Mouse (Mus musculus) large intestine, adult 2 months (tissue): Measurements from ENCODE around the gene L2hgdh. TPM values are rescaled to one million over a fixed set of nuclear protein-coding genes. Genes with fewer than 3 reads are reported as not detected.

Experiments
- DNase-seq: peaks from one replicate; pipeline ENCODE4 v3.0.0-alpha.2; 2012; ENCODE audit warnings: low read depth, low spot score
- WGBS: fragments of 180-500 bp; shearing (Covaris S2); methylation state at CpG from one replicate; pipeline ENCODE4 v1.1.7; 2018; 5-methylcytosine and 5-hydroxymethylcytosine counted together
- polyA plus RNA-seq: library from polyadenylated mRNA; depleted of rRNA; stranded (reverse); fragments of >200 nt; gene quantifications from 2 replicates; pipeline ENCODE4 v1.2.3, GENCODE M21; 2012; rRNA removed

The L2hgdh gene
- polyA plus RNA-seq, 1 experiment = 5.7 TPM

DNA sequence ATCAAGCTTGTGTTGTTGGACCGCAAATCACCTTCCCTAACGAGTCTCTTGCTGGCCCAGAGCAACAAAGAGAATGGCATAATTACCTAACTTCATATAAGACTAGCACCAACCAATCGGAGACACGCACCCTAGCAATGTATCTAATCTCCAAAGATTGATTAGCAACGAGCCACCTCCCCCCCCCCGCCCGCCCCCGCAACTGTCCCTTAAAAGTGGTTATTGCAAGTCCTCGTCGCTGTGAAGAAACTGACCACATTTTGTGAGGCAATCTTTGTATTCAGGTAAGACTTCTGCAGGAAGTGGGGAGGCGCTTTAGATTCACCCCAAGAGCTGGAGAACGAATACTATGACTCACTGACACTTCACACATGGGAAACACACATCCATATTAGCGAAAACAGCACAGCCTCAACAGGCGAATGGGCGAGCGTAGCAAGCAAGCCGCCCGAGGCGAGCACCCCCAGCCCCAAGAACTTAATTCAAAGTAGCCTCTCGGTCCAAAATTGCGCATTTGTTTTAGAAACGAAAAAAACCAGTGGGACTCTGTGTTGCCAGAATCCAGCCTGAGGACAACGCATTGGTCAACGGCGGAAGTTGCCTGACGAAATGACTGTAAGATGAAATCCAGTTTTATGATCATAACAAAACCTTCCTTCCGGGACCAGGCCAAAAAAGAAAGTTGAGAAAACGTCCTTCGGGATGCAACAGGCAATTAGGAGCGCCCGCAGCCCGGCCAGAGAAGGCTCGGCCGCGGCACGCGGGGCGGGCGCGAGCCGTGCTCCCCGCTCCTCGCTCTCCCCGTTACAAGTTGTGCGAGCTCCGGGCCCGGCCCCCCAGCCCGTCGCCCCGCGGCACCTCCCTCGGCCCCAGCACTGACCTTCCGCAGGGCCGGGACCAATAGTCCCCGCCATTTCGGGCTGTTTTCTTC lies 43.8 kb downstream of the L2hgdh start:
- 1% methylated on average over 56 of the region's 56 CpGs for WGBS
- DNase-seq = peak; percentile 38

DNA sequence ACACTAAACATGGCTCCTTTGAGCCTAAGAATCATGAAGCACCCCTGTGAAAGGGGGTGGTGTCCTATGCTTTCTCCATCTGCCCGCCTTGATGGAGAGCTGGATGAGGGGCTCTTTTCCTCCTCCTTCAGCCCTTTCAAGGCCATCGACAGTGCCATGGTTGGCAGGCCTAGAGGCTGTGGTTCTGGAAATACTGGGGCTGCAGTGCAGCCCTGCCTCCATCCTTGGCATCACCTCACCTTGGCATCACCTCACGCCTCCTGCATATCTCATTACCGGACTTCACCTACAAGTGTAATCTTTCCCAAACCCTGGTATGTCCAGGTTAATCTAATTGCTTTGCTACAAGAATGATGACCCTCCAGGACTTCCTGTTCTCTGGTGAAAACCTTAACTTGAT lies 48.5 kb downstream of the L2hgdh start:
- 88% methylated on average over 4 of the region's 4 CpGs for WGBS
- no peak for DNase-seq

DNA sequence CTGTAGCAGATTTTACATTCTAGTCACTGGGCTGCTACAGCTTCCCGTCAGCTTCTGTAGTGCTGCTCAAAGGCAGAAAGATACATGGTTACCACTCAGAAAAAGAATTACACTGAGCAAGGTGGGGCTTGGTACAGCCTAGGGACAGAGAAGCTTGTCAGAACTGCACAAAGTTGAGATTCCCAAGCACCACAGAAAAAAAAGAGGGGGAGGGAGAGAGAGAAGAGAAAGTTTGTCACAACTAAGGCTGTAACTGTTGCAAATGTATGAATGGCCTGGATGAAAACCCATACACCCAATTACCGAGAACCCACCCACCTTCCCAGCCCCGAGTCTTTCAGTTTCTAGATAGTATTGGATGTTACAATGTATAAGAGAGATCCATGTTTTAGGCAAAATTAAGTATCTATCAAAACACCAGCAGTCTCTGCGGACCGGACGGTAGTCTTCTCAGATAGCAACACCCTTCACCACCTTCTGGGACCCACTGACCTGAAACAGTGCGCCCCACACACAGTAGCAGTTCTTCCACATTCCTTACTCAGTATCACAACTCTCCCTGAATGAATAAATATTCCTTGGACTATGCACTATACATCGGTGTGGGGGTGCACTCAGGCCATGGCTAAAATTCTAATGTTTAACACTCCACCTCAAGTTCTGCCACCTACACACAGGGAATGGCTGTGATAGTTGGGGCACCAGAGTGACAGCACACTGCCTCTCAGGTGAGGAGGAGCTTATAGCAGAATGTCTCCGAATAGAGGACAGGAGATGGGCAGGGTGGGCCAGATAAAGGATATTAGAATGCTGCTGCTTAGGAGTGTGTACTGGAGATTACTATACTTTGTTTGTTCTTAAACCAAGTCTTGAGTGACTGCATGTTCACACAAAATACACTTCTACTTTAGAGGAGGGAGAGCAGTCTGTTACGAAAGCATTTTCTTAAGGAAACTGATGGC lies 49.8 kb downstream of the L2hgdh start:
- 85% methylated on average over 10 of the region's 10 CpGs for WGBS
- DNase-seq = no peak

DNA sequence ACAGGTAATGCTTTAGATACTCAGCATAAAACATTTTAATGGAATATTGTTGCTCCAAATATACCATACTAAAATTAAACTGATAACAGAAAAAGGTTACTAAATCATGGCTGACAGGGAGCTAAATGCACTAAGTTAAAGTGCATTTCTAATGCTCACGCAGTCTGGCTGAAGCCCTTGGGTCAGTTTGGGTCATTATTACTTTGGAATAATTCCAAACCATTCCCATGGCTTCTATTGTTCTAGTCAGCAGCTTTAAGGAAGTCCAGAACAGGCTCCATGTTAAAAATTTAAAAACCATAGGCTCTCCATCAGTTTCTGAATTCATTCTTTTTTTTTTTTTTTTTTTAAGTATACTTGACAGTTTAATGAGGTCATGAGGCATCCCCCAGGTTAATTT lies 50.5 kb downstream of the L2hgdh start:
- no peak for DNase-seq
- WGBS = 65% methylated on average over 1 of the region's 1 CpGs

DNA sequence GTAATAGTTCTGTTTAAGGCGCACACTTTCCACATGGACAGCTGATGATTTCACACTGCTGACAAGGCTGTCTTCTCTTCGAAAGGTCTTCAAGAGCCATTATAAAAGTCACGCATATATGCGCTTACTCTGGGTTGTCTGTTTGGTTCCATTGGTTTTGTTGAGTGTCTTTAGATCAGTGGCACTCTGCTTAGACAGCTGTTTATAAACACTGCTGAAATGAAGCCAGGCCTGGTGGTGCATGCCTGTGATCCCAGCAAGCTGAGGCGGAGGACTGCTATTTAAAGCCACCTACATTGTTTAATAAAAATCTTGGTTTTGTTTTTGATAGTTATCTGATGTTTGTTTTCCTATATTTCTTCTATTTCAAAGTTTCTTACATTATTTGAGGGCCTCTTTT lies 58.0 kb downstream of the L2hgdh start:
- 85% methylated on average over 5 of the region's 5 CpGs for WGBS
- DNase-seq = no peak

DNA sequence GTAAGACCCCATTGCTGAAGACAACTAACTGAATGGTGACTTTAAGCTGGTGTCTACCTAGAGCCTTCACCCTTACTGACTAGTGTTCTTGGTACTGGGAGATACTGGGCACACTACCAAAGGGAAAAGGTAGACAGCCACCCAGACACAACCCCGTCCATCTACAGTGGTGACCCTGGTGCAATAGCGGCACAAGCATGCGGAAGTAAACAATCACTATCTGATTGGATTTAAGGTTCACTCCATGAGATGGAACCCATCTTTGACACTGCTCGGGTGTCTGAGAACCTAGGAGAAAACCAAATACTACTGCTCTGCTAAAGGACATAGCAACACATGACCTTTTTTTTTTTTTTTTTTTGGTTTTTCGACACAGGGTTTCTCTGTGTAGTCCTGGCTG lies 63.0 kb downstream of the L2hgdh start:
- WGBS = 95% methylated on average over 5 of the region's 5 CpGs
- no peak for DNase-seq

DNA sequence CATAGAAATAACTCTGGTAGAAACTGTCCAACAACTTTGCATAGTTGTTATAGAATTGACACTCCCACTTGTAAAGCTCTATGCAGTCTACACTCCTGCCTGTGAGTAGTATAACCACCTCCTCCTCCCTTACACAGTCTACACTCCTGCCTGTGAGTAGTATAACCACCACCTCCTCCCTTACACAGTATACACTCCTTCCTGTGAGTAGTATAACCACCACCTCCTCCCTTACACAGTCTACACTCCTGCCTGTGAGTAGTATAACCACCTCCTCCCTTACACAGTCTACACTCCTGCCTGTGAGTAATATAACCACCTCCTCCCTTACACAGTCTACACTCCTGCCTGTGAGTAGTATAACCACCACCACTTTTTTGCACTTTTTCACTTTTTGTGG lies 70.7 kb downstream of the L2hgdh start:
- peak; percentile 14 for DNase-seq

DNA sequence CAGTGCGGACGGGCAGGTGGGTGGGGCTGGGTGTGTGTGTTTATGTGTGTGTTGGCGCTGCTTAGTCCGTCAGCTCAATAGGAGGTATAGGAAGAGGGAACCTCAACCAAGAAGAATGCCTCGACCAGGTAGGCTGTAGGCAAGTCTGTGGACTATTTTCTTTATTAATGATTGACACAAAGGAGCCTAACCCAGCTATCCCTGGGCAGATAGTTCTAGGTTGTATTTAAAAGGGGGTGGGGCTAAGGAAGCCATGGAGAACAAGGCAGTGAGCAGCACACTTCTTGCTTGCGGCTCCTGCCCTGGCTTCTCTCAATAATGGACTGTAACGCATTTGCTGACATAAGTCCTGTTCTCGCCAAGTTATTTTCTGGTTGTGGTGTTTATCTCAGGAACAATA lies 75.2 kb downstream of the L2hgdh start:
- no peak for DNase-seq
- WGBS = 50% methylated on average over 8 of the region's 8 CpGs

DNA sequence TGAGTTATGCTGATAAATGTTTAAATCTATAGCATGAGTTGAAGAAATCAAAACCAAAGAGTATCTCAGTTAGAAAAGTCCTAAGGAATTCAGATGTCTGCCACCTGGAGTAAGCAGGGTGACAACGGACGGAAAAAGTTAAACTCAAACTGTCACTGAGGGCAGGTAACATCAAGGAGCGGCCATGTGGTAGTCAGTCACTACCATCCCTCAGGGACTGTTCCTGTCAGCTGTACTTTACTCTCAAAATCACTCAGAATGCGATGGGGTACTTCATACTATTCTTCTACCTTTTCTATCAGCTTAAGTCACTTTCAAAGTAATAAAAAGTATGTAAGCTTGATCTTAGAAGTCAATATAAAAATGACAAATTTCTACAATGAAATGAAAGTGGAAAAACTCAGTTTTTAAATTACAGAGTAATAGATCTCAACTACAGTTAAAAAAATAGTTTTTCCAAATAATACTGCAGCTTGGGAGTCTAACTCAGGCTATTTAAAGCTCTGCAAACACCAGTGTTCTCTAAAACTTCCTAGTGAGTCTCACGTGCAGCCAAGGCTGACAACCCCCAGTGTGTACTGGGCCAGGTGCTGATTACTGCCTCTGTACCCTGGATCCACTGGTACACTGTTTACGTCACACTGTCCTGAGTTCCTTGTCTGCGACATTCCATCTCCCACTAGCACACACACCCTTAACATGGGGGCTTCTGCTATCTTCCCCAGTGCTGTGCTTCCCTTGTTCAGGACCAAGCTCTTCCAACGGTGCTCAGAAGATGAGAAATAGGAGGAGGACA lies 78.7 kb downstream of the L2hgdh start:
- WGBS = 82% methylated on average over 8 of the region's 8 CpGs
- DNase-seq = no peak

DNA sequence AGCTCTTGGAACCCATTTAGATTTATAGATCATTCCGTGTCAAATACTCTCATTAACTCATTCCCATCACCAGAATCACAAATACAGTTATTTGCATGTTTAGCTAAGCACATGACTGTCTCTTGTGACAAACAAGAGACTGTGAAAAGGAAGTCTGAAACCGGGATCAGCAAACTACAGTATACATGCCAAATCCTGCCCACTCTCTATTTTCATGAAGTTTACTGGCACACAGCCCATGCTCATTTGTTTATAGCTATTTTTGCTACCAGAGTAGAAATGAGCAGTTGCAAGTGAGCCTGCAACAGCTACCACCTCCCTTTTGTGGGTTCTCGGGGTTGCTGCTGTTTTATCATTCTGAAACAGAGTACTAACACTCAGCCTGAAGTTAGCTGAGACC lies 79.8 kb downstream of the L2hgdh start:
- 54% methylated on average over 3 of the region's 3 CpGs for WGBS
- DNase-seq = no peak

DNA sequence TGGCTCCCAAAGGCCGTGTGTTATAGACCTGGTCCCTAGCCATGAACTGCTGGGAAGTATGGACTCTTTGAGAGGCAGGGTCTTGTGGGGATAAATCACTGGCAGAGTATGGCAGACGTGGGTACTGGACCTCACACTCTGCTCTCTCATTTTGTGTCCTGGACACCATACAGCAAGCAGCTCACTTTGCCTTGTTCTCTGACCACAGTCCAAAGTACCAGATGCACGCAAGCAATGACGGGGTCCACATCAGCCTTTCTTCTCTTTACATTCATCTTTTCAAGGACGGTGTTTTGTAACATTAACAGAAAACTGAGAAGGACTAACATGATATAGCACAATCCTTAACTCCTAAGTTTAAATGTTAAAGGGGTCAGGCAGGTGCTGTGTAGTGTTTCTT lies 81.8 kb downstream of the L2hgdh start:
- DNase-seq = no peak

More for the DNA sequence above, 81.8 kb downstream of the L2hgdh start:
- WGBS = 94% methylated on average over 5 of the region's 5 CpGs

Other genes with a start within 250 kb of the L2hgdh start
- 7.5 and 10.2 TPM in 2 replicates for gene Vcpkmt, start 141.8 kb downstream of the L2hgdh start, polyA plus RNA-seq
- 11.3 and 16.9 TPM in 2 replicates for gene Sos2, start 43.0 kb downstream of the L2hgdh start, polyA plus RNA-seq
- gene Atp5s, start 77 bp upstream of the L2hgdh start, polyA plus RNA-seq = 9.4 and 15.4 TPM in 2 replicates
- gene Cdkl1, start 66.4 kb upstream of the L2hgdh start, polyA plus RNA-seq = 0.88 and 1.2 TPM in 2 replicates
- gene Atl1, start 167.7 kb upstream of the L2hgdh start, polyA plus RNA-seq = 0.67 and 1.2 TPM in 2 replicates
- 2.0 and 2.4 TPM in 2 replicates for gene Map4k5, start 168.3 kb upstream of the L2hgdh start, polyA plus RNA-seq